In the genomic region with DNA sequence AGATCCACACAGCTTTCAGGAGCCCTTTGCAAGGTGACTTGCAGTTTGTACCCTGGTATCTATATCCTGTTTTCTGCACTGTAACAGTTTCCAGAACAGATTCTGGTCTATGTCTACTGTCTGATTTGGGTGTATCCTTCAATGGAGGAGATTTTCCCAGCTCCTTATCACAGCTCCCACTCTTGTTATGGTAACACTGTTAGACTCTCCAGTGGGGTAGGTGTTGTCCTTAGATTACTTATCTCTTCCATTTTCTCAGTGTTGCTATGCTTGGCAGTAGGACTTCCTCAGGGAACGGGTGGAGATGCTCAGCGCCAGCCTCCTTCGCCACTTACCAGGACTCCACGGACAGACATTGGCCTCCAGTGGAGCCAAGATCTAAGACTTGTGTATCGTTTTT, we compare ENCODE assay signal across 11 mouse cellular contexts.
"Had no signal": no experiment of that assay in that cellular context is flagged by ENCODE, and none has a peak within 500 bp of the region (broad histone marks: within the 10 kb centered on the region; RNA-seq: fewer than 3 reads in every experiment).

No protein-coding gene starts in this region.

- H3K4me2 ChIP-seq: limb, embryonic 13.5 days; midbrain, embryonic 12.5 days; neural tube, embryonic 13.5 days had no signal

- H3K36me3 ChIP-seq: limb, embryonic 13.5 days; midbrain, embryonic 12.5 days; neural tube, embryonic 13.5 days had no signal

- H3K9me3 ChIP-seq: midbrain, embryonic 12.5 days; neural tube, embryonic 13.5 days had no signal

- H3K9ac ChIP-seq: limb, embryonic 13.5 days; liver, embryonic 14.5 days; midbrain, embryonic 12.5 days; neural tube, embryonic 13.5 days had no signal

- DNase-seq: kidney, postnatal 14 days; left cerebral cortex, postnatal 4 days; lung, adult 18-20 months; retina, postnatal 1 day; right cerebral cortex, postnatal 25 days; thymus, postnatal 14 days had no signal

- ATAC-seq: midbrain, embryonic 16.5 days had no signal

- H3K4me3 ChIP-seq: limb, embryonic 13.5 days; midbrain, embryonic 12.5 days; neural tube, embryonic 13.5 days had no signal

- H3K27ac ChIP-seq: limb, embryonic 13.5 days; liver, embryonic 14.5 days; midbrain, embryonic 12.5 days; neural tube, embryonic 13.5 days had no signal

- H3K27me3 ChIP-seq: limb, embryonic 13.5 days; midbrain, embryonic 12.5 days; neural tube, embryonic 13.5 days had no signal

- H3K4me1 ChIP-seq: limb, embryonic 13.5 days; midbrain, embryonic 12.5 days; neural tube, embryonic 13.5 days had no signal
